Mouse (Mus musculus): ENCODE data around the gene Zfp213.

Zfp213 gene

GRCm38 (mm10) chr17:23518701-23519423 is 45.2 kb downstream of the Zfp213 start:
- peaks cover 11% of the 10 kb centered on the region; the same call in 1 of the 2 replicates for H3K9me3 ChIP-seq (ENCODE audit: low read length)
- no peaks in the 10 kb centered on the region for H3K36me3 ChIP-seq (ENCODE audit: insufficient read depth, low read length)
- no peak overlapping the region for H3K4me3 ChIP-seq (replicated peaks; ENCODE audit: low read length)
- no peaks in the 10 kb centered on the region; the same call in 1 of the 2 replicates for H3K4me1 ChIP-seq (replicated peaks; ENCODE audit: low read depth, low read length)
- H3K27me3 ChIP-seq (ENCODE audit: insufficient read depth, low read length), result peaks cover 21% of the 10 kb centered on the region
- no peak for TF ChIP-seq NANOG (IDR thresholded peaks at IDR 0.05; ENCODE audit: borderline replicate concordance, low read length)
- TF ChIP-seq CTCF (conservative IDR thresholded peaks at IDR 0.05; ENCODE audit: low read length), result no peak
- TF ChIP-seq POU5F1 (IDR thresholded peaks at IDR 0.05; ENCODE audit: borderline replicate concordance, low read length), result no peak
